Mouse (Mus musculus): ENCODE data around the gene Ercc1. TPM values are rescaled to one million over a fixed set of nuclear protein-coding genes. Genes with fewer than 3 reads are reported as not detected.

The Ercc1 gene
- polyA plus RNA-seq, 1 experiment from 2014 or later: 84.2 TPM

DNA sequence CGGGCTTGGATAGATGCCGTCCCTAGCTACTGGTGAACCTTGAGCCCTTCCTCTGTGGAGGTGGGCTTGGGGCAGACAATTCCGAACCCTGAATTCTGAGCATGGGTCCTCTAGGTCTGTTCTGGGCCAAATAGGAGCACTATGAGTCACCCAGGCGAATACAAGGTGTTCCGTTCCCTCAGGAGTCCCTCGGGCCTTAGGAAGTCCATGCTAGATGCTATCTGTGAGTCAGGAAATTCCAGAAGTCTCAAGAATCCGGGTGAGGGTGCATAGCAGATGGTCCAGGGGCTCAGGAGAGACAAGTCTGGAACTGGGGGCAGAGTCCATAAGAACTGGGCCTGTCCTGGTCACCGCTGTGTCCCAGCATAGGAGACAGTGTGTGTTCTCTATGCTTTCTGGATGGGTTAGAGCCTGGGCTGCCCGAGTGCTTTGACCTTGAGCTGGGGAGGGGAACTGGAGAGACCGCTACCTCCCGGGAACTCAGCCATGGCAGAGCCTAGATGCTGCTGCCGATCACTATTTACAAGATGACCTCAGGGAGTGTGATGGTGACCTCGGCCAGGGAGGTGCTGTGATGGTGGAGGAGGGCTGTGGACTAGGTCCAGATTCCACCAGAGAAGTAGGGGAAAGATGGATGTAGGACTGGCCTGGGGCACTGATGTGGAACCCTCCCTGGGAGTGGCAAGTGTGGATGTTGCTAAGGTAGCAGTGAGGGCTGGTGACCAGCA, 4.8 kb downstream of the Ercc1 start:
- Histone ChIP-seq H3K4me3 (no peak overlapping the region), H3K9me3 (no peaks in the 10 kb centered on the region), H3K27ac (no peak overlapping the region), H3K27me3 (ENCODE audit: insufficient read depth, poor library complexity, severe bottlenecking) (no peaks in the 10 kb centered on the region), H3K4me1 (peaks cover 21% of the 10 kb centered on the region), H3K36me3 (peaks cover 64% of the 10 kb centered on the region)
- 75% methylated on average over 13 of the region's 13 CpGs for WGBS
- DNase-seq (ENCODE audit: low spot score): no peak

DNA sequence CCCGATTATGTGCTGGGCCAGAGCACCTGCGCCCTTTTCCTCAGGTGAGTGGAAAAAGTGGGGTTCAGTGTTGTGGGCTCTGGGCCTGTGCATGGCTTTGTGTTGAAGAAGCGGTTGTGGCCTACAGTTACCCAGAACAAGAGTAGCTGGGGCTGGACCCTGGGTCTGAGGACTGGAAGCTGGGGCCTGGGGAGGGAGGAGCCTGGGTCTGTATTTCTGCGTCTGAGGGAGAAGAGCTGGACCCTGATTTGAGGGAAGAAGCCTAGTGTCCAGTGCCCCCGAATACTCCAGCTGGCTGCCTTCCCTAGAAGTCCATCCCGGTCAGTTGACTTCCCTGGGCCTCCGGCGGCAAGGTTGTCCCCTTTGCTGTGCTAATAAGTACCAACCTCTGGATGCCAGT, 5.6 kb downstream of the Ercc1 start:
- H3K4me1 ChIP-seq: peaks cover 16% of the 10 kb centered on the region
- H3K27me3 ChIP-seq (ENCODE audit: insufficient read depth, poor library complexity, severe bottlenecking): no peaks in the 10 kb centered on the region
- WGBS: 90% methylated on average over 8 of the region's 8 CpGs
- H3K36me3 ChIP-seq: peaks cover 73% of the 10 kb centered on the region
- H3K4me3 ChIP-seq: no peak overlapping the region
- no peaks in the 10 kb centered on the region for H3K9me3 ChIP-seq
- no peak overlapping the region for H3K27ac ChIP-seq
- DNase-seq (ENCODE audit: low spot score): no peak

DNA sequence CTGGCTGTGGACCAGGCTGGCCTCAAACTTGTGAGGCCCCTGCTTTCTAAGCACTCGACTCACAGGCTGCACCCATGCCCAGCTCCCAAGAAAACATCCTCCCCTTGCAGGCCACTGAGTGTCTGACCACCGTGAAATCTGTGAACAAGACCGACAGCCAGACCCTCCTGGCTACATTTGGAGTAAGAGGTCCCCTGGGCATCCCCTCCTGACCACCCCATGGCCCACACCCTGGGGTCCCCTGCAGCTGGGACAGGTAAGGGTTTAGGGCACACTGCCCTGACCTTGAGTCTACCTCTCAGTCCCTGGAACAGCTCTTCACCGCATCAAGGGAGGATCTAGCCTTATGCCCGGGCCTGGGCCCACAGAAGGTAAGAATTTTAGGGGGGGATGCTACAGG, 10.4 kb downstream of the Ercc1 start:
- no peaks in the 10 kb centered on the region for H3K9me3 ChIP-seq
- H3K27ac ChIP-seq: no peak overlapping the region
- H3K4me1 ChIP-seq: peaks cover 18% of the 10 kb centered on the region
- no peak overlapping the region for H3K4me3 ChIP-seq
- H3K36me3 ChIP-seq: peaks cover 74% of the 10 kb centered on the region
- DNase-seq (ENCODE audit: low spot score): no peak
- no peaks in the 10 kb centered on the region for H3K27me3 ChIP-seq (ENCODE audit: insufficient read depth, poor library complexity, severe bottlenecking)
- 86% methylated on average over 5 of the region's 5 CpGs for WGBS

DNA sequence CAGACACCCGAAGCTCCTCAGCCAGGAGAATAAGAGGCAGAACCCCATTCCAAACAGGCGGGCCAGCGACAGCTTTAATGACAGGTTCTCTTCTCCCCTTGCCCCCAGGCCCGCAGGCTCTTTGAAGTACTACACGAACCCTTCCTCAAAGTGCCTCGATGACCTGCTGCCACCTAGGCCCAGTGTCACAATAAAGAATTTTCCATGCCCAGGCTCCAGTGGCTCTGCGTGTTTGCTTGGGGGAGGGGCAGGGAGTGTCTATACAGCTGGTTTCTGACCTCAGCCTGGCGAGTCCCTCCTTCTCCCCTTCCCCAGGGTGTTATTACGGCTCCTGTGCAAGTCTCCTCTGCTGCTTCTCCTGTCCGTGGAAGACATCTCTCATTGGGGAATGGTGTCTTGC, 11.7 kb downstream of the Ercc1 start:
- Histone ChIP-seq H3K36me3 (peaks cover 63% of the 10 kb centered on the region), H3K9me3 (no peaks in the 10 kb centered on the region), H3K27me3 (ENCODE audit: insufficient read depth, poor library complexity, severe bottlenecking) (no peaks in the 10 kb centered on the region), H3K4me3 (no peak overlapping the region), H3K27ac (no peak overlapping the region), H3K4me1 (peaks cover 30% of the 10 kb centered on the region)
- 75% methylated on average over 10 of the region's 10 CpGs for WGBS
- DNase-seq (ENCODE audit: low spot score): no peak

DNA sequence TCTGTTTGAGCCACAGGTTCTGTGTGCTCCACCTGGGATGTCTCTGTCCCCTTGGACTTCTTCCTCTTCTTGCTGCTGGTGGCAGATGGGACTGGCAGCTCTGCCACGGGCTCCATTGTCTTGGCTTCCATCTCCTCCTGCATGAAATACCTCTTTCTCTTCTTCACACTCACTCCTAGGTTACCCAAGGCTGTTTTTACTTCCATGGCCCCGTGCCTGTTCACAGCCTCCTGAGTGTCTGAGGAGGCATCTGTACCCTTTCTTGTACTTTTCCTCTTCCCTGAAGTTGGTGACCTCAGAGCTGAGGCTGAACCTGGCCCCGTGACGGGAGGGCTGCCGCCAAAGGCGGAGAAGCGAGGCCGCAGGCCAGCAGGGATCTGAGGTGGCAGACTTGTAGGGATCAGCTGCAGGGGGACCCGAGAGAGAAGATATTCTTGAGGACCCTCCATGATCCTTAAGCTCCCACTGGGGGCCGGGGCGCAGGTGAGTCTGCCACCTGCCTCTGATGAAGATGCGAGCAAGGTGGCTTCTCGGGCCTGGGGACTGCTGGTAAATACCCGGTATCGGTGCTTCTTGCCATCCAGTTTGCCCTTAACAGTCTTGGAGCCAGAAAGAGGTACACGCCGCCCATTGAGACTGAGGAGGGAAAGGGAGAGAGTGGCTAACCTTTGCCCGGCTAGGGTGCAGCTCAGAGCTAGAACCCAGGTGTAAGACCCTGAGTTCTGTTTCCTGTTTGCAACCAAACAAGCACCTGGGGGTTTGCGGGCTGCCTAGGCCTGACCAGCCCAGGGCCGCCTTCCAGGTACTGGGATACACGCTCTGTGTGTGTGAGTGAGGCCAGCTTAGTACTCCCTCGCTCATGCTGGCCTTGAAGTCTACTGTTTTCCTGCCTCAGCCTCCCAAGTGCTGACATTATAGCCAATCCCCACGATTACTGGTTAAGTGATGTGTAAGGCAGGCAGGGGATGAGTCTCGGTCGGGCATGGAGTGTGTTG, 13.1 kb downstream of the Ercc1 start:
- Histone ChIP-seq H3K9me3 (no peaks in the 10 kb centered on the region), H3K4me3 (peak overlapping the region; percentile 73), H3K36me3 (peaks cover 50% of the 10 kb centered on the region), H3K27me3 (ENCODE audit: insufficient read depth, poor library complexity, severe bottlenecking) (no peaks in the 10 kb centered on the region), H3K4me1 (peaks cover 43% of the 10 kb centered on the region), H3K27ac (no peak overlapping the region)
- 94% methylated on average over 25 of the region's 25 CpGs for WGBS
- DNase-seq (ENCODE audit: low spot score): no peak

DNA sequence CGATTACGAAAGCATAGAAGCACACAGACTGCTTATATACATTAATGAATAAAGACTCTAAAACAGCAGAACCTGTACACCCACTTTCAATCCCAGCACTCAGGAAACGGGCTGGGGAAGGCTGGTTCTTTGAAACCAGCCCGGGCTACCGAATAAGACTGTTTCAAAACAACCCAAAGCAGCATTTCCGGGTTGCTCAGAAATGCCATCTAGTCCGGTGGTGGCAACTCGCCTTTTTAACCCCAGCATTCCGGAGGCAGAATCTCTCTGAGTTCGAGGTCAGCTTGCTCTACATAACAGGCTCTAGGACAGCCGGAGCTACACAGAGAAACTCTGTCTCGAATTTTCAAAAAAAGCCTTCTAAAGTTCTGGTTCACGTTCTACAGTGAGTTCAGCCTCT, 14.1 kb downstream of the Ercc1 start:
- H3K27me3 ChIP-seq (ENCODE audit: insufficient read depth, poor library complexity, severe bottlenecking): no peaks in the 10 kb centered on the region
- H3K36me3 ChIP-seq: peaks cover 40% of the 10 kb centered on the region
- peak overlapping the region; percentile 73 for H3K4me3 ChIP-seq
- DNase-seq (ENCODE audit: low spot score): no peak
- H3K27ac ChIP-seq: peak overlapping the region; percentile 92
- WGBS: 19% methylated on average over 13 of the region's 13 CpGs
- no peaks in the 10 kb centered on the region for H3K9me3 ChIP-seq
- peaks cover 53% of the 10 kb centered on the region for H3K4me1 ChIP-seq

DNA sequence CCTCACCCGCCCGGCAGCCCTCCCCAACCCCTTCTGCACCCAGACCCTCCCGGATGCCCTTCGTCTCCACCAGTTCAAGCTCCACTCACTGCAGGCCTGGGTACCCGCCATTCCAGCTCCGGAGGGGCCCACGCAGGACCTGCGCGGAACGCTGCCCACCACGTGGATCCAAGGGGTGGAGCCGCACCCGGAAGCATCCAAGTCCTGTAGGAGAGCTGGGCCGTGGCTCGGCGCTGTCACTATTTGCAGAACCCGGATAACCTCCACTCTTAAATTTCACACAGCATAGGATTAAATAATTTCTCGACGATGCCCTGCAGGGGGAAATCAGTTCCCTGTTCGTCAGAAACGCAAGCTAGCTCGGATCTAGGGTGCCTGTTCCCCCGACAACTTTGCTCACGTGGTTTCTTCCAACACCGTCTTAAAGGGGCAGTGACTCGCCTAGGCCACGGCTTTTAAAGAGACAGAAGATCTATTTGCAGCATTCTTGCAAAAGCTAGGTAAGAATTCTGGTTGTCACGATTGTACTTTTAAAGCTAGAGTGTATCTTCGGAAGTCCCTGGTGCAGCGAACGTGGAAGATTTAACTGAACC, 14.8 kb downstream of the Ercc1 start, which contains the start of the genes Cd3eap and Ppp1r13l:
Gene Cd3eap (minus strand): TSS at position 185 of the 593 bp plus-strand sequence.
Gene Ppp1r13l (plus strand): TSS at position 451 of the 593 bp plus-strand sequence.
- WGBS: under 1% methylated on average over 31 of the region's 31 CpGs
- Histone ChIP-seq H3K27ac (peak within 1 kb of the TSS; percentile 92), H3K27me3 (ENCODE audit: insufficient read depth, poor library complexity, severe bottlenecking) (no peaks in the 10 kb centered on the region), H3K36me3 (peaks cover 34% of the 10 kb centered on the region), H3K9me3 (no peaks in the 10 kb centered on the region), H3K4me1 (peaks cover 59% of the 10 kb centered on the region), H3K4me3 (peak within 1 kb of the TSS; percentile 73)
- peak; percentile 94 for DNase-seq (ENCODE audit: low spot score)

DNA sequence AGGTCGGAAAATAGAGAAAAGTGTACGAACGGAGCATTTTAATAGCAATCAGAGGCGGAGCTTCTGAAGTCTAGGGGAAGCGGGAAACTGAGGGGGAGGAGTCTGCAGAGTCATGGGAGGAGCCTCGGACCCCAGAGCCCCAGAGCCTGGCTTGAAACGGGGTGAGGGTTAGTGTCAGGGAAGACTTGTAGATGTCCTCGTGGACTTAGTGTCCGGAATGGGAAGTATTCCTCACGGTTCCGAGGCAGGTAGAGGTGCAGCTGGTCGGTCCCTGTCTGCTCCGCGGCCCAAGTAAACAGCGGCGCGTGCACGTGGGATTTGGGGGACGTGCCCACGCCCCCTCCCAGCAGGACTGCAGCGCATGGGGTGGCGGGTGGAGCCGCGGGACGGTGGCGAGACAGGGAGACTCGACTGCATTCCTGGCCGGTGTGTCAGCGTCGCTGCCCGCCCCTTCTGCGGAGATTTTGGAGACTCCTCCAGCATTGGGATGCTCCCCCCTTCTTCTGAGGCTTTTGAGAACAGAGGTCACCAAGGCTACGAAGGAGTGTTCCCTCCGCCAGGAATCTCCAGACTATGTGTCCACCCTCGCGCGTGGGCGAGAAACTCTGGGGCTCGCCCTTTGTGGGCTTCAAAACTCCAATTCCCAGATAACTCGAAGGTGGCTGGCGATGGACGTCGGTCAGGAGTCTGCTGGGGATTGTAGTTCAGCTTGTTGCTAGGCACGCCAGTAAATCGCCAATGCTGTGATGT, 15.5 kb downstream of the Ercc1 start:
- H3K27me3 ChIP-seq (ENCODE audit: insufficient read depth, poor library complexity, severe bottlenecking): no peaks in the 10 kb centered on the region
- WGBS: under 1% methylated on average over 45 of the region's 45 CpGs
- peaks cover 27% of the 10 kb centered on the region for H3K36me3 ChIP-seq
- peak; percentile 89 for DNase-seq (ENCODE audit: low spot score)
- H3K27ac ChIP-seq: peak overlapping the region; percentile 92
- H3K9me3 ChIP-seq: no peaks in the 10 kb centered on the region
- H3K4me1 ChIP-seq: peaks cover 59% of the 10 kb centered on the region
- H3K4me3 ChIP-seq: peak overlapping the region; percentile 73

DNA sequence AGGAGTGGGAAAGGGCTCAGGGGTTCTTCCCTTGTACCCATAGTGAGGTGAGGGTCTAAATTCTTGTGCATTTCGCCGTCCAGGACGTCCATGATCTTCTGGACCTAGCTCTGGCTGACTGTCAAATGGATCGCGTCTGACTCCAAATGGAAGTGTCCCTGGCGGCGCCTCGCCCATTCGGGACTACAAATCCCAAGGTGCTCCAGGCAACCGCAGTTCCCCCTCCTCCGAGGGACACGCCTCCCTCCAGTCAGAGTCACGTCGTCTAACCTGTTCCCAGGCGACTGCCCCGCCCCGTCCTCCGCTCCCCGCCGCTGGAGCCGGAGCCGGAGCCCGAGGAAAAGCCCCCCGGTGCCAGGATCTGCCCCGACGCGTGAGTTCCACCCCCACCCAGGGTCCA, 16.4 kb downstream of the Ercc1 start:
- peak; percentile 98 for DNase-seq (ENCODE audit: low spot score)
- no peaks in the 10 kb centered on the region for H3K27me3 ChIP-seq (ENCODE audit: insufficient read depth, poor library complexity, severe bottlenecking)
- H3K4me3 ChIP-seq: peak overlapping the region; percentile 73
- WGBS: under 1% methylated on average over 27 of the region's 27 CpGs
- peaks cover 59% of the 10 kb centered on the region for H3K4me1 ChIP-seq
- peak overlapping the region; percentile 92 for H3K27ac ChIP-seq
- no peaks in the 10 kb centered on the region for H3K9me3 ChIP-seq
- H3K36me3 ChIP-seq: peaks cover 23% of the 10 kb centered on the region

DNA sequence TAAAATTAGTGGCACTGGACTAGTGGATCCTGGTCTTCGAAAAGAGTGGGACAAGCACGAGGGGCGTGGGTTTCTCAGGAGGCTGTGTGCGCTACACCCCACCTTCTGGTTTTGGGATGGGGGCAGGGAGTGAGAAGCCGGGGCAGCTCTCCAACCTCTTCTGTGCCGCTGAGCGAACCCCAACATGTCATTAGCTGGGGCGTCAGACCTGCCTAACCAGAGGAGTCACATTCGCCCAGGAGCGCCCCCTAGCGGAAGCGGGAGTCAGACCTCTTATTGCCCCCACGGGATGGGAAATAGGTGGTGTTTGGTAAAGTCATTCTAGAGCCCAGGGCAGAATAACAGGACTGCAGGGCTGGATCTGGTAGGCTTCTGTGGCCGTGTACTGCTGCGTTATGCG, 17.1 kb downstream of the Ercc1 start:
- DNase-seq (ENCODE audit: low spot score): peak; percentile 91
- Histone ChIP-seq H3K4me3 (peak overlapping the region; percentile 73), H3K27me3 (ENCODE audit: insufficient read depth, poor library complexity, severe bottlenecking) (no peaks in the 10 kb centered on the region), H3K4me1 (peaks cover 59% of the 10 kb centered on the region), H3K27ac (peak overlapping the region; percentile 92), H3K9me3 (no peaks in the 10 kb centered on the region), H3K36me3 (peaks cover 16% of the 10 kb centered on the region)
- WGBS: 9% methylated on average over 16 of the region's 16 CpGs

DNA sequence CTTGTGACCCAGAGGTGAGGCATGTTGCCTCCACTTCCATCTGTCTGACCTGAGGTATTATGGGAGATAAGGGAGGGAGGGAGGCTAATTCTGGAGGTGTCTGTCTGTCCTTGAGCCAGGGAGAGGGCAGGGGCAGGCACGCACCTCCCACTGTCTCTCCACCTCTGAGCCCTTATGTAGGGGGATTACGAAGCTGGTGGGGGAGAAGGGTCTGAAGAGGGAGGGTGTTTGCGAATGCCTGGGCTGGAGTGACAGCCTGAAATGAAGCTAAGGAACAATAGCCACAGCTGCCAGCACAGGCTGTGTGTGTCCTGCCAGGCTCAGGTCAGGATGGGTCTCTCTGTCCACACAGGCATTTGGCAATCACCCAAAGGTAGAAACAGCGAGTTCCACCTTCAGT, 17.7 kb downstream of the Ercc1 start:
- H3K36me3 ChIP-seq: peaks cover 13% of the 10 kb centered on the region
- 25% methylated on average over 4 of the region's 4 CpGs for WGBS
- no peaks in the 10 kb centered on the region for H3K27me3 ChIP-seq (ENCODE audit: insufficient read depth, poor library complexity, severe bottlenecking)
- peaks cover 59% of the 10 kb centered on the region for H3K4me1 ChIP-seq
- no peaks in the 10 kb centered on the region for H3K9me3 ChIP-seq
- peak overlapping the region; percentile 92 for H3K27ac ChIP-seq
- peak; percentile 88 for DNase-seq (ENCODE audit: low spot score)
- peak overlapping the region; percentile 73 for H3K4me3 ChIP-seq

DNA sequence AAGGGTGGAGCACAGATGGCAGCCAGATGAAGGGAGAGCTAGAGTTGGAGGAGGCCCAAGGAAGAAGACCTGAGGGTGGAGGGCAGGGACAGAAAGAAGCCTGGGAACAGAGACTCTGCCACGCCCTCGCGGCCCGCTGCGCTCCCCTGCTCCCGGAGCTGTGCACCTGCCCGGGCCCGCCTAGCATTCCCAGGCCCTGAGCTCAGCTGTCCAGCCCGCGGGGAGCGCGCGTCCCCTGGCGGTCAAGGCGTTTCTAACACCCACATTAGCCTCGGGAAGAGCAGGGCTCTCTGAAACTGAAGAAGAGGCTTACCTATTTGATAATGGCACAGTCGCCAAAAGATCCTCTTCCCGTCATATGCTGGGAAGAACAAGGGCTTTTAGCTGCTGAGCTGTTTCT, 19.3 kb downstream of the Ercc1 start:
- Histone ChIP-seq H3K36me3 (peaks cover 17% of the 10 kb centered on the region; the same call in 1 of the 2 replicates), H3K27me3 (ENCODE audit: insufficient read depth, poor library complexity, severe bottlenecking) (peaks cover 5% of the 10 kb centered on the region), H3K27ac (peak overlapping the region; percentile 92; the same call in 1 of the 2 replicates), H3K4me3 (peak overlapping the region; percentile 73; the same call in 1 of the 2 replicates), H3K9me3 (no peaks in the 10 kb centered on the region), H3K4me1 (peaks cover 48% of the 10 kb centered on the region)
- 3% methylated on average over 18 of the region's 18 CpGs for WGBS
- peak; percentile 90 for DNase-seq (ENCODE audit: low spot score)

Measured in heart, embryonic 10.5 days (tissue).